Mouse (Mus musculus): ENCODE results near the gene Tmem43. TPM values are rescaled to one million over a fixed set of nuclear protein-coding genes. Genes with fewer than 3 reads are reported as not detected.

Gene Tmem43
- polyA plus RNA-seq (2016; fragmentation: Nextera tagmentation; extraction: Ambion mirVana), result 62.5 and 66.1 TPM in 2 replicates

GRCm38 (mm10) chr6:91472868-91473804 lies at the start of gene Tmem43, which contains the start of gene Chchd4:
Tmem43 (plus strand) TSS chr6:91473703.
Chchd4 (minus strand) TSS chr6:91473546.
- peaks cover 36% of the 10 kb centered on the region for H3K4me1 ChIP-seq
- no peaks in the 10 kb centered on the region for H3K27me3 ChIP-seq (replicated peaks; ENCODE audit: low read depth, poor library complexity, severe bottlenecking)
- peaks cover 60% of the 10 kb centered on the region for H3K36me3 ChIP-seq (replicated peaks)
- under 1% methylated on average over 74 of the region's 74 CpGs for WGBS
- H3K4me3 ChIP-seq, result peak within 1 kb of the TSS; percentile 82
- peak; percentile 98 for DNase-seq (ENCODE audit: low spot score)
- peak within 1 kb of the TSS; percentile 91 for H3K27ac ChIP-seq (replicated peaks)
- no peaks in the 10 kb centered on the region for H3K9me3 ChIP-seq

- Histone ChIP-seq H3K27ac (replicated peaks) (no peak overlapping the region), H3K4me1 (0 out of 2 replicates have a peak, but pooled peaks cover 4% of the 10 kb centered on the region), H3K9me3 (no peaks in the 10 kb centered on the region), H3K27me3 (replicated peaks; ENCODE audit: low read depth, poor library complexity, severe bottlenecking) (peaks cover 5% of the 10 kb centered on the region; the same call in 1 of the 2 replicates), H3K36me3 (replicated peaks) (no peaks in the 10 kb centered on the region), H3K4me3 (no peak overlapping the region)
- DNase-seq (ENCODE audit: low spot score), result no peak
- 62% methylated on average over 4 of the region's 4 CpGs for WGBS
These were observed 49.4 kb upstream of the Tmem43 start for GRCm38 (mm10) chr6:91424151-91424550.

GRCm38 (mm10) chr6:91440474-91441144 lies 32.9 kb upstream of the Tmem43 start:
- Histone ChIP-seq H3K36me3 (replicated peaks) (no peaks in the 10 kb centered on the region), H3K27ac (replicated peaks) (peak overlapping the region; percentile 84), H3K27me3 (replicated peaks; ENCODE audit: low read depth, poor library complexity, severe bottlenecking) (0 out of 2 replicates have a peak, but pooled peaks cover 5% of the 10 kb centered on the region), H3K4me3 (peak overlapping the region; percentile 68), H3K9me3 (no peaks in the 10 kb centered on the region), H3K4me1 (peaks cover 7% of the 10 kb centered on the region)
- peak; percentile 95 for DNase-seq (ENCODE audit: low spot score)
- 3% methylated on average over 30 of the region's 30 CpGs for WGBS

GRCm38 (mm10) chr6:91441145-91441662 lies 32.3 kb upstream of the Tmem43 start:
- H3K27ac ChIP-seq (replicated peaks), result peak overlapping the region; percentile 84

GRCm38 (mm10) chr6:91445316-91445715 lies 28.2 kb upstream of the Tmem43 start:
- Histone ChIP-seq H3K36me3 (replicated peaks) (no peaks in the 10 kb centered on the region), H3K4me1 (peaks cover 7% of the 10 kb centered on the region)
- WGBS, result 81% methylated on average over 3 of the region's 3 CpGs

More at GRCm38 (mm10) chr6:91441145-91441662, 32.3 kb upstream of the Tmem43 start:
- Histone ChIP-seq H3K4me3 (peak overlapping the region; percentile 68), H3K9me3 (no peaks in the 10 kb centered on the region), H3K27me3 (replicated peaks; ENCODE audit: low read depth, poor library complexity, severe bottlenecking) (0 out of 2 replicates have a peak, but pooled peaks cover 5% of the 10 kb centered on the region), H3K4me1 (peaks cover 7% of the 10 kb centered on the region), H3K36me3 (replicated peaks) (no peaks in the 10 kb centered on the region)
- DNase-seq (ENCODE audit: low spot score), result no peak
- 4% methylated on average over 19 of the region's 19 CpGs for WGBS

GRCm38 (mm10) chr6:91449472-91450225 lies 23.9 kb upstream of the Tmem43 start:
- WGBS, result 64% methylated on average over 3 of the region's 3 CpGs
- H3K4me1 ChIP-seq, result no peaks in the 10 kb centered on the region

More at GRCm38 (mm10) chr6:91445316-91445715, 28.2 kb upstream of the Tmem43 start:
- H3K27ac ChIP-seq (replicated peaks), result no peak overlapping the region
- no peaks in the 10 kb centered on the region; the same call in 1 of the 2 replicates for H3K27me3 ChIP-seq (replicated peaks; ENCODE audit: low read depth, poor library complexity, severe bottlenecking)
- no peak for DNase-seq (ENCODE audit: low spot score)
- no peak overlapping the region for H3K4me3 ChIP-seq
- H3K9me3 ChIP-seq, result no peaks in the 10 kb centered on the region

GRCm38 (mm10) chr6:91452056-91452455 lies 21.4 kb upstream of the Tmem43 start:
- Histone ChIP-seq H3K27me3 (replicated peaks; ENCODE audit: low read depth, poor library complexity, severe bottlenecking) (no peaks in the 10 kb centered on the region; the same call in 1 of the 2 replicates), H3K9me3 (no peaks in the 10 kb centered on the region), H3K27ac (replicated peaks) (no peak overlapping the region), H3K36me3 (replicated peaks) (no peaks in the 10 kb centered on the region), H3K4me3 (no peak overlapping the region), H3K4me1 (no peaks in the 10 kb centered on the region)
- 64% methylated on average over 1 of the region's 1 CpGs for WGBS
- DNase-seq (ENCODE audit: low spot score), result no peak

More at GRCm38 (mm10) chr6:91449472-91450225, 23.9 kb upstream of the Tmem43 start:
- Histone ChIP-seq H3K4me3 (no peak overlapping the region), H3K9me3 (no peaks in the 10 kb centered on the region), H3K27me3 (replicated peaks; ENCODE audit: low read depth, poor library complexity, severe bottlenecking) (no peaks in the 10 kb centered on the region; the same call in 1 of the 2 replicates), H3K27ac (replicated peaks) (no peak overlapping the region), H3K36me3 (replicated peaks) (no peaks in the 10 kb centered on the region)
- no peak for DNase-seq (ENCODE audit: low spot score)

GRCm38 (mm10) chr6:91454546-91454945 lies 19.0 kb upstream of the Tmem43 start:
- Histone ChIP-seq H3K9me3 (no peaks in the 10 kb centered on the region), H3K36me3 (replicated peaks) (no peaks in the 10 kb centered on the region), H3K27me3 (replicated peaks; ENCODE audit: low read depth, poor library complexity, severe bottlenecking) (no peaks in the 10 kb centered on the region), H3K4me1 (no peaks in the 10 kb centered on the region), H3K27ac (replicated peaks) (no peak overlapping the region), H3K4me3 (no peak overlapping the region)
- DNase-seq (ENCODE audit: low spot score), result no peak
- WGBS, result 62% methylated on average over 5 of the region's 5 CpGs

GRCm38 (mm10) chr6:91459471-91459870 lies 14.0 kb upstream of the Tmem43 start:
- no peak for DNase-seq (ENCODE audit: low spot score)
- WGBS, result 94% methylated on average over 1 of the region's 1 CpGs
- Histone ChIP-seq H3K4me1 (peaks cover 3% of the 10 kb centered on the region; the same call in 1 of the 2 replicates), H3K36me3 (replicated peaks) (peaks cover 24% of the 10 kb centered on the region), H3K9me3 (no peaks in the 10 kb centered on the region), H3K27me3 (replicated peaks; ENCODE audit: low read depth, poor library complexity, severe bottlenecking) (no peaks in the 10 kb centered on the region), H3K27ac (replicated peaks) (no peak overlapping the region), H3K4me3 (no peak overlapping the region)

- no peak for DNase-seq (ENCODE audit: low spot score)
- H3K9me3 ChIP-seq, result no peaks in the 10 kb centered on the region
- H3K4me3 ChIP-seq, result no peak overlapping the region
- no peaks in the 10 kb centered on the region for H3K27me3 ChIP-seq (replicated peaks; ENCODE audit: low read depth, poor library complexity, severe bottlenecking)
- H3K27ac ChIP-seq (replicated peaks), result no peak overlapping the region
- no peaks in the 10 kb centered on the region; the same call in 1 of the 2 replicates for H3K4me1 ChIP-seq
- WGBS, result 88% methylated on average over 2 of the region's 2 CpGs
- peaks cover 86% of the 10 kb centered on the region for H3K36me3 ChIP-seq (replicated peaks)
These were observed 7.7 kb upstream of the Tmem43 start for GRCm38 (mm10) chr6:91465756-91466155.

GRCm38 (mm10) chr6:91467106-91467505 lies 6.4 kb upstream of the Tmem43 start:
- DNase-seq (ENCODE audit: low spot score), result no peak
- H3K4me1 ChIP-seq, result peaks cover 6% of the 10 kb centered on the region
- no peaks in the 10 kb centered on the region for H3K27me3 ChIP-seq (replicated peaks; ENCODE audit: low read depth, poor library complexity, severe bottlenecking)
- no peak overlapping the region for H3K27ac ChIP-seq (replicated peaks)
- no peaks in the 10 kb centered on the region for H3K9me3 ChIP-seq
- H3K4me3 ChIP-seq, result no peak overlapping the region
- H3K36me3 ChIP-seq (replicated peaks), result peaks cover 90% of the 10 kb centered on the region
- 89% methylated on average over 1 of the region's 1 CpGs for WGBS

Data from embryonic facial prominence, embryonic 10.5 days (tissue).